Mouse (Mus musculus) heart, postnatal 10 days (tissue): ENCODE measurements around the gene Trappc10. TPM values are rescaled to one million over a fixed set of nuclear protein-coding genes. Genes with fewer than 3 reads are reported as not detected.

ENCODE experiments used
- DNase-seq, 2 experiments: peaks; one replicate each; pipeline ENCODE4 v3.0.0; 2021
- intact Hi-C: fragments of 180-260 bp; cut with DNase I; formaldehyde crosslinking; loops from one replicate; pipeline ENCODE4 v1.15.1; 2025
- total RNA-seq, 2 experiments: library from RNA; stranded (reverse); gene quantifications; 2 replicates each; pipeline ENCODE4 v1.2.3; 2021

Gene Trappc10
- total RNA-seq, 2 experiments from 2014 or later: 37.9 to 38.1 TPM

GRCm38 (mm10) chr10:78163923-78164322, 80.5 kb downstream of the Trappc10 start:
- DNase-seq: peak; percentile 77 to 86
- intact Hi-C loops: loop anchor here (10.0 kb wide), 1 partner anchor 539 kb away; the partner anchor contains the start of gene Ube2g2

- intact Hi-C loops: loop anchor here (10.0 kb wide), 1 partner anchor 538 kb away; the partner anchor contains the start of gene Ube2g2
- no peak for DNase-seq
These were observed 81.2 kb downstream of the Trappc10 start for GRCm38 (mm10) chr10:78163241-78163640.

GRCm38 (mm10) chr10:78162646-78163045, 81.8 kb downstream of the Trappc10 start:
- intact Hi-C loops: loop anchor here (10.0 kb wide), 1 partner anchor 538 kb away; the partner anchor contains the start of gene Ube2g2

GRCm38 (mm10) chr10:78161096-78161495, 83.3 kb downstream of the Trappc10 start:
- DNase-seq: no peak
- intact Hi-C loops: loop anchor here (10.0 kb wide), 1 partner anchor 536 kb away; the partner anchor contains the start of gene Ube2g2

More at GRCm38 (mm10) chr10:78162646-78163045, 81.8 kb downstream of the Trappc10 start:
- no peak for DNase-seq

GRCm38 (mm10) chr10:78160369-78161095, 83.9 kb downstream of the Trappc10 start:
- no peak for DNase-seq
- intact Hi-C loops: loop anchor here (1.0 to 10.0 kb wide), 3 partner anchors 91 to 536 kb away; partner anchors contain the start of genes Icosl and Ube2g2

GRCm38 (mm10) chr10:78159906-78160305, 84.5 kb downstream of the Trappc10 start:
- intact Hi-C loops: loop anchor here (1.0 to 10.0 kb wide), 3 partner anchors 91 to 535 kb away; partner anchors contain the start of genes Icosl and Ube2g2
- DNase-seq: peak; percentile 91 to 94

GRCm38 (mm10) chr10:78159252-78159878, 85.1 kb downstream of the Trappc10 start:
- intact Hi-C loops: no loop called here
- peak; percentile 57 to 63 for DNase-seq

- intact Hi-C loops: no loop called here
- no peak for DNase-seq
These were observed 86.4 kb downstream of the Trappc10 start for GRCm38 (mm10) chr10:78158041-78158440.

GRCm38 (mm10) chr10:78156926-78157325, 87.5 kb downstream of the Trappc10 start:
- DNase-seq: no peak
- intact Hi-C loops: no loop called here

GRCm38 (mm10) chr10:78148834-78149766, 95.3 kb downstream of the Trappc10 start:
- no peak for DNase-seq
- intact Hi-C loops: no loop called here

- DNase-seq: no peak
- intact Hi-C loops: no loop called here
These were observed 96.5 kb downstream of the Trappc10 start for GRCm38 (mm10) chr10:78147908-78148441.

GRCm38 (mm10) chr10:78143727-78144505, 100.5 kb downstream of the Trappc10 start:
- intact Hi-C loops: no loop called here
- peak; percentile 30 to 33 for DNase-seq

- peak in 1 of 2 experiments; percentile 18 for DNase-seq
- intact Hi-C loops: no loop called here
These were observed 103.6 kb downstream of the Trappc10 start for GRCm38 (mm10) chr10:78140843-78141242.

GRCm38 (mm10) chr10:78140251-78140600, 104.2 kb downstream of the Trappc10 start:
- intact Hi-C loops: no loop called here
- DNase-seq: no peak

- DNase-seq: no peak
- intact Hi-C loops: no loop called here
These were observed 104.7 kb downstream of the Trappc10 start for GRCm38 (mm10) chr10:78139572-78140250.

GRCm38 (mm10) chr10:78138812-78139523, 105.5 kb downstream of the Trappc10 start:
- intact Hi-C loops: no loop called here
- peak; percentile 75 to 77 for DNase-seq

- intact Hi-C loops: no loop called here
- no peak for DNase-seq
These were observed 107.2 kb downstream of the Trappc10 start for GRCm38 (mm10) chr10:78137191-78137590.
